Mouse (Mus musculus) embryonic fibroblast, embryonic 13.5 days (primary cell): ENCODE results near the gene Ppp6r3.

ENCODE experiments used
- CTCF ChIP-seq: IDR thresholded peaks from 2 replicates; pipeline ENCODE4 v1.5.1; 2011; ENCODE audit warnings: mild to moderate bottlenecking, control low read depth, low read length, moderate library complexity, borderline replicate concordance; ENCODE audit not compliant: insufficient read depth
- POLR2A ChIP-seq: IDR thresholded peaks from 2 replicates; pipeline ENCODE4 v1.6.1; 2011; ENCODE audit warnings: low read depth, mild to moderate bottlenecking, control low read depth, low read length, moderate library complexity

- TF ChIP-seq CTCF (no peak), POLR2A (no peak)
Measured at GRCm38 (mm10) chr19:3529781-3530180, 45.8 kb downstream of the Ppp6r3 start.
